Mouse (Mus musculus) ES-Bruce4 (cell line): ENCODE measurements around the gene Pecr. TPM values are rescaled to one million over a fixed set of nuclear protein-coding genes. Genes with fewer than 3 reads are reported as not detected.
A peak's percentile ranks its signal among the peaks of the same experiment; 100 is the strongest.

Source experiments
- H3K27ac ChIP-seq: 2 replicates; pipeline ENCODE4 v1.5.1; 2012; ENCODE audit warnings: low read length, inconsistent platforms; ENCODE audit not compliant: insufficient read depth
- H3K27me3 ChIP-seq: 2 replicates; pipeline ENCODE4 v1.6.1; 2012; ENCODE audit warnings: mild to moderate bottlenecking, low read length, inconsistent platforms; ENCODE audit not compliant: control insufficient read depth, poor library complexity, insufficient read depth, severe bottlenecking
- H3K36me3 ChIP-seq: 2 replicates; pipeline ENCODE4 v1.6.1; 2012; ENCODE audit warnings: inconsistent platforms, mild to moderate bottlenecking, low read length, moderate library complexity; ENCODE audit not compliant: control insufficient read depth, poor library complexity, insufficient read depth, severe bottlenecking
- H3K4me1 ChIP-seq: one replicate; pipeline ENCODE4 v1.8.1; 2011; ENCODE audit warnings: low read length; ENCODE audit not compliant: control insufficient read depth, insufficient read depth
- H3K4me3 ChIP-seq: 2 replicates; pipeline ENCODE4 v1.5.1; 2011; ENCODE audit warnings: low read depth, mild to moderate bottlenecking, low read length
- H3K9ac ChIP-seq: 2 replicates; pipeline ENCODE4 v1.6.1; 2012; ENCODE audit warnings: low read depth, mild to moderate bottlenecking, inconsistent platforms; ENCODE audit not compliant: poor library complexity, severe bottlenecking
- H3K9me3 ChIP-seq: replicated peaks from 2 replicates; pipeline ENCODE4 v1.6.1; 2012; ENCODE audit warnings: mild to moderate bottlenecking, low read length, inconsistent platforms; ENCODE audit not compliant: control insufficient read depth, poor library complexity, insufficient read depth, severe bottlenecking
- CTCF ChIP-seq: IDR thresholded peaks from one replicate; pipeline ENCODE4 v1.8.1; 2011; ENCODE audit warnings: low read depth, low read length
- EP300 ChIP-seq: IDR thresholded peaks from 2 replicates; pipeline ENCODE4 v1.6.1; 2011; ENCODE audit warnings: low read depth, low read length; ENCODE audit not compliant: insufficient read depth
- POLR2A ChIP-seq: IDR thresholded peaks from one replicate; pipeline ENCODE4 v1.8.1; 2011; ENCODE audit warnings: low read length; ENCODE audit not compliant: insufficient read depth
- polyA plus RNA-seq: library from polyadenylated mRNA; stranded (reverse); fragments of >200 nt; gene quantifications from 2 replicates; pipeline ENCODE4 v1.2.4, GENCODE M21; 2011; ENCODE audit warnings: low read depth; ENCODE audit not compliant: missing spikeins, insufficient read depth, insufficient read length

The Pecr gene
- polyA plus RNA-seq, 1 experiment = 67.1 TPM

DNA sequence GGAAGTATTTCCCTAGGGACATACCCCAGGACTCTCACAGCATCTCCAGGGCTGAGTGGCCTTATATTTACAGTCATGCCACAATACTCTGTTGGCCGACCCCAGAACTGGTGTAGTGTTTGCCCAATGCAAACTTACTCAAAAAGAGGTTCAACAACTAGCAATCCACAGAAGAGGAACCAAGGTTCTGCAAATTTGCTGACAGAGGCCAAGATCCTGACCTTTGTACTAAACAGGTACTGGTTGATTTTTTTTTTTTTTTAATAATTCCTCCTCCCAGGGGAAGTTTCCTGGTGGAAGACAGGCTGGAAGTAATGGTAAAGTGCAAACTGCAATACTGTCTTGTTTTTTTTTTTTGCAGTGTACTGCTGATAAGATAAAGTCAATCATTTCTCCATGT lies 1.5 kb downstream of the Pecr start:
- H3K4me1 ChIP-seq = no peaks in the 10 kb centered on the region
- TF ChIP-seq CTCF (no peak), EP300 (no peak), POLR2A (no peak)

DNA sequence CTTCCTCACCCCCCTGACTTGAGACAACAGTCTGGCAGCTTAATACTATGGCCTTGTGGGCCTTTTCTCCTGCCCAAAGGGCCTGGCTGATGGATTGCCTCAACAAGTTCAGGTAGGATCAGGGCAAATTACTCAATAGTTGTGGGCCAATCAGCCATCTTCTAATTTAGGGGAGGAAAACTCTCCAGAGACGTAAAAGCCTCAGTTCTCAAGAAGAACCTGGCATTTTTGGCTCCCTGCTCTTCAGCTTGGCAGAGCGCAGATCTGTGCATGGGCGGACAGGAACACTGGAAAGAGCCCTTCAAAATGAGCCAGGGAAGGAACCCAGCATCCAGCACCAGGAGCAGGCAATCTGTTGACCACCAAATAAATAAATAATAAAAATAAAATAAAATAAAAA lies 6.0 kb downstream of the Pecr start:
- Histone ChIP-seq H3K27me3 (no peaks in the 10 kb centered on the region), H3K4me1 (no peaks in the 10 kb centered on the region), H3K27ac (no peak overlapping the region), H3K36me3 (no peaks in the 10 kb centered on the region), H3K9ac (no peak overlapping the region), H3K9me3 (no peaks in the 10 kb centered on the region), H3K4me3 (no peak overlapping the region)
- no peak for TF ChIP-seq CTCF
- no peak for TF ChIP-seq EP300
- TF ChIP-seq POLR2A = no peak

More for the DNA sequence above, 1.5 kb downstream of the Pecr start:
- H3K27ac ChIP-seq = no peak overlapping the region
- H3K9me3 ChIP-seq = no peaks in the 10 kb centered on the region
- no peak overlapping the region for H3K9ac ChIP-seq
- no peak overlapping the region for H3K4me3 ChIP-seq
- H3K36me3 ChIP-seq = no peaks in the 10 kb centered on the region
- no peaks in the 10 kb centered on the region for H3K27me3 ChIP-seq

DNA sequence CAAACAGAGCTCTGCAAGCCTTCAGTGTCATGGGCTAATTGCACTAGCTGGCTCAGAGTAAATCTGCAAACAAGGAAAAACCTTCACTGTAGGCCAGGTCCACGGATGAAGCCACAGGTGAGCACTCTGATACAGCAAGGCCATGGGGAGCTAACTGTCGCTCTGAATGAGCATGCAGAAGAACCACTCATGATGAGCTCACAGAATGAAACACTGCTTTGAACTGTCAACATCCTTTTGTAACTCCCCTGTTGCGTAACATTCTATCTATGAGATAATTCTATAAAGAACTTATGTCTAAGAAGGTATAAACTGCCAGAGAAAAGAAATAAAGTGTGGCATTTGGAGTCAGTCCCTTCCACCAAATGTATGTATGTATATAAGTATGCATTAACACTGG lies 21.0 kb downstream of the Pecr start:
- Histone ChIP-seq H3K9ac (no peak overlapping the region), H3K4me1 (peaks cover 4% of the 10 kb centered on the region), H3K27ac (no peak overlapping the region), H3K9me3 (no peaks in the 10 kb centered on the region), H3K27me3 (no peaks in the 10 kb centered on the region), H3K36me3 (peaks cover 12% of the 10 kb centered on the region), H3K4me3 (no peak overlapping the region)
- TF ChIP-seq CTCF (no peak), POLR2A (no peak), EP300 (no peak)

GRCm38 (mm10) chr1:72256381-72257256 lies 27.5 kb downstream of the Pecr start:
- Histone ChIP-seq H3K9me3 (no peaks in the 10 kb centered on the region), H3K27me3 (no peaks in the 10 kb centered on the region), H3K9ac (no peak overlapping the region), H3K4me3 (no peak overlapping the region), H3K36me3 (peaks cover 3% of the 10 kb centered on the region; the same call in 1 of the 2 replicates), H3K27ac (no peak overlapping the region), H3K4me1 (peaks cover 2% of the 10 kb centered on the region)
- TF ChIP-seq POLR2A (no peak), EP300 (no peak), CTCF (no peak)

GRCm38 (mm10) chr1:72255854-72256175 lies 28.3 kb downstream of the Pecr start:
- no peaks in the 10 kb centered on the region for H3K9me3 ChIP-seq
- H3K4me3 ChIP-seq = no peak overlapping the region
- peaks cover 2% of the 10 kb centered on the region for H3K4me1 ChIP-seq
- H3K27ac ChIP-seq = peak overlapping the region; percentile 29; the same call in 1 of the 2 replicates
- TF ChIP-seq EP300 (no peak), POLR2A (no peak), CTCF (no peak)
- H3K9ac ChIP-seq = peak overlapping the region; percentile 57
- no peaks in the 10 kb centered on the region for H3K36me3 ChIP-seq
- no peaks in the 10 kb centered on the region for H3K27me3 ChIP-seq
